Mouse (Mus musculus) brain, embryonic 18.5 days (tissue): ENCODE results near the gene Apba1.

ENCODE experiments used
- DNase-seq: peaks from one replicate; pipeline ENCODE4 v3.0.0-alpha.2; 2012; ENCODE audit warnings: low read depth, low spot score

The Apba1 gene

DNA sequence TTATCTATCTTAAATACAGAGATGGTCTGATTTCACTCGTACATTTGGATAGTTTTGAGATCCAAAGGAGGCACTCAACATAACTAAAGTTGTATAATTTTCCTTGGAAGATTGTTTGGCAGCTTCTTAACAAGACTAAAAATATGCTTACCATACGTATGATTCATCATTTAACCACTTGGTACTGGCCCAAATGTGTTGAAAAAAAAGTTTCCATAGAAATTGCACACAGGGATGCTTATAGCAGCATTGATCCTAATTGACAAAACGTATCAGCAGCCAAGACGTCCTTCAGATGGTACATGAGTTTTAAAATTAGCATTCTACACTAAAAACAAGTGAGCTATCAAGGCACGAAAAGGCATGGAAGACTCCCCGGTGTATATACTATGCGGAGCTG, 108.9 kb downstream of the Apba1 start:
- DNase-seq: no peak

DNA sequence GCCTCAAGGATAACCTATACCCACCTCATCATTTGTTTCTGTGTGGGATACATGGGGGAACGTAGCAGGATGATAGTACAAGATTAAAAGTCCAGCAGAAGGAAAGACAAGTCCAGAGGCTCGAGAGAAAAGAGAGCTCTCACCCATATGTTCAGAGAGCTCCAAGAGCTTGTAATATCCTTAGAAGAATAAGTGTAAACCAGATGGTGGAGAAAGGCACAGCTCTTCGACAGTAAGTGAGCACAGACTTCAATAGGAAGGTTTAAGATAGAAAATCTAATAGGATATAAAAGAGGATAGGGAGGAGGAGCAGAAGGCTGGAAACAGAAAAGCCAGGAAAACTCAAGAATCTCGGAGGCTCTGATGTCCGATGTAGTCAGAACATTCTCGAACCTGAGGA, 115.8 kb downstream of the Apba1 start:
- DNase-seq: no peak

DNA sequence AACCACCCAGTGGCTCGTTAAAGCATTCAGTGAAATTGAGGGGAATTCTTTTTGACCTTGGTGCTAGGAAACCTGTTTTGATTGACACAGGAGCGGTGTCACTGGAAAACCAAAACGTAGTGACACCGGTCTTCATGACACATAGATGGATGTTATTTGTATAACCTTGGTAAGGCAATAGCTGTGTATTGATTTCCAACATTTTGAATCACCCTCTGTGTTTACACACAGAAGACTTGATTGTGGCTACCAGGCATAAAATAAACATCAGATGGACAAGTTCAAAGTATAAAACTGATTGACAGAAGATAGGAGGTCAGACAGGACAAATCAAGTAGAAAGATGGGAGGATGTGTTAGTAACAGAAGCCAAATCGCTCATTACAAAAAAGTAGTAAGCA, 117.1 kb downstream of the Apba1 start:
- DNase-seq: no peak

DNA sequence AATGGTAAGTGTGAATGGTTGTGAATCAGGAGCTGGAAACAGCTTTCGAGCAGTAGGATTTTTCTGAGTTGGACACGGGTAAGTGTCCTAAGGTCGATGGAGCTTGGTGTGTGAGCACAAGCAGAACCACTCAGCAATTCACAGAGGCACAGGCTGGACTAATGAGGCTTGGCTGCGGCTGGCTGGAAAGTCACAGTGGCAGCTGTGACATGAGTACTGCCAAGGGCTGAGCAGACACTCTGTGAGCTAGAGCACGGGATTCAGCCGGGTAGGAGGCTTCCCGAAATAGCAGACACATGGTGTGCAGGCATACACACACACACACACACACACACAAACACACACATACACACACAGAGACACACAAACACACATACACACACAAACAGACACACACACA, 121.2 kb downstream of the Apba1 start:
- DNase-seq: no peak

DNA sequence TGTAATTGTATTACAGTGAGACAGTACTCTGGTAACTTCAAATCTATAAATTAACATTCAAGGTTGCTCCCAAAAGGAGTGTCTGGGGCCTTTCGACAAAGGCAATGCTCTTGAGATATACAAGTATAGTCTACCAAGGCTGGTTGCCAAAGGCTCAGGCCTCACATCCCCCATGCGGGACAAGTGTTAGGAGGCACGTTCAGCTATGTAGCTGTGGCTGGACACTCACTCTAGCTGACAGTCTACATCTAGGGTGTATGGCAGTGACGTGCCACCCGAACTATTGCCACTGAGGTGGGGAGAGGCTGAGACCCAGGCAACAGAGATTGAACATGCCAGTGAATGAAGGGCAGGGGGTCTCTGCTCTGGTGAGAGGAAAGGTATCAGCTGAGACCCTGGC, 127.5 kb downstream of the Apba1 start:
- no peak for DNase-seq

DNA sequence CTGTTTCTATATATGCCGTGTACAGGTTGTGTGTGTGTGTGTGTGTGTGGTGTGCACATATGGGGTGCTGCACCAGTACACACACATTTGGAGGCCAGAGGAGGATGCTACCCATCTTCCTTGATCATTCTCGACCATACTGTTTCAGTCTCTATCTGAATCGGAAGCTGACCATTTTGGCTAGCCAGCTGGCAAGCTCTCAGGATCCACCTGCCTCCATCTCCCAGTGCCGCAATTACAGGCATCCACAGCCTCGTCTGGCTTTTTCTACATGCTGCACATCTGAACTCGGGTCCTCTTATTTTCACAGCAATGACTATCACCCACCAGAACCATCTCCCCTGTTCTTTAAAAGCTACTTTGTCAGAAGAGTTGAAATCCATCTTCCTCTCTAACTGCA, 132.7 kb downstream of the Apba1 start:
- DNase-seq: no peak

DNA sequence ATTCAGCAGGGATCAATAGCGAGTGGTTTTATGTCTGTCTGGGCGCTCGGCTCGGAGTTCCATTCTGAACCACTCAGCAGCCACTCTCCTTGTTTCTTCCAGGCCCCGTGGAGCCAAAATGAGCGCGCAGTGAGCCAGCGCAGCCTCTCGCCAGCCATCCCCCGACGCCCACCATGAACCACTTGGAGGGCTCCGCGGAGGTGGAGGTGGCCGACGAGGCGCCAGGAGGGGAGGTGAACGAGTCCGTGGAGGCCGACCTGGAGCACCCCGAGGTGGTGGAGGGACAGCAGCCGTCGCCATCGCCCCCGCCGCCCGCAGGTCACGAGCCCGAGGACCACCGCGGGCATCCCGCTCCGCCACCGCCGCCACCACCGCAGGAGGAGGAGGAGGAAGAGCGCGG, 133.9 kb downstream of the Apba1 start:
- DNase-seq: no peak

DNA sequence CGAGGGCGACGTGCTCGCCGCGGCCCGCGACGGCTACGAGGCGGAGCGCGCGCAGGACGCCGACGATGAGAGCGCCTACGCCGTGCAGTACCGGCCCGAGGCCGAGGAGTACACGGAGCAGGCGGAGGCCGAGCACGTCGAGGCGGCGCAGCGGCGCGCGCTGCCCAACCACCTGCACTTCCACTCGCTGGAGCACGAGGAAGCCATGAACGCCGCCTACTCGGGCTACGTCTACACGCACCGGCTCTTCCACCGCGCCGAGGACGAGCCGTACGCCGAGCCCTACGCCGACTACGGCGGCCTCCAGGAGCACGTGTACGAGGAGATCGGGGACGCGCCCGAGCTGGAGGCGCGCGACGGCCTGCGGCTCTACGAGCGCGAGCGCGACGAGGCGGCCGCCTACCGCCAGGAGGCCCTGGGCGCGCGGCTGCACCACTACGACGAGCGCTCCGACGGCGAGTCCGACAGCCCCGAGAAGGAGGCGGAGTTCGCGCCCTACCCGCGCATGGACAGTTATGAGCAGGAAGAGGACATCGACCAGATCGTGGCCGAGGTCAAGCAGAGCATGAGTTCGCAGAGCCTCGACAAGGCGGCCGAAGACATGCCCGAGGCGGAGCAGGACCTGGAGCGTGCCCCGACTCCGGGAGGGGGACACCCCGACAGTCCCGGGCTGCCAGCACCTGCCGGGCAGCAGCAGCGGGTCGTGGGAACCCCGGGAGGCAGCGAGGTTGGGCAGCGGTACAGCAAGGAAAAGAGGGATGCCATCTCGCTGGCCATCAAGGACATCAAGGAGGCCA, 134.6 kb downstream of the Apba1 start:
- no peak for DNase-seq

DNA sequence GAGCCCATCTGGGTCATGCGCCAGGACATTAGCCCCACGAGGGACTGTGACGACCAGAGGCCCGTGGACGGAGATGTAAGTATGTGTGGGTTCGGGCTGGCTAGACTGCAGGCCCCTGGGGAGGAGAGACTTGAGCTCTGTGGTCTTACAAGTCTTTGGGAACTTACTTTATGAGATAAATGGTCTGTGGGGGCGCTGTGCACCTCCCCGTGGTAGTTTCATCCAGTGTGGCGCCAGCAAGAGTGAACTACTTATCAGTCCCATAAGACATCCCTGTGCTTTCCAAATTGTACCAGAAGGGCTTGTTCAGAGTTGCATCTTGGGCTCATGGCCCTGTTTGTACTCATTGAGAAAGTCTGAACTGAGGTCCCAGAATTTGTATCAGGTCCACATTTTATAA, 135.3 kb downstream of the Apba1 start:
- DNase-seq: no peak

DNA sequence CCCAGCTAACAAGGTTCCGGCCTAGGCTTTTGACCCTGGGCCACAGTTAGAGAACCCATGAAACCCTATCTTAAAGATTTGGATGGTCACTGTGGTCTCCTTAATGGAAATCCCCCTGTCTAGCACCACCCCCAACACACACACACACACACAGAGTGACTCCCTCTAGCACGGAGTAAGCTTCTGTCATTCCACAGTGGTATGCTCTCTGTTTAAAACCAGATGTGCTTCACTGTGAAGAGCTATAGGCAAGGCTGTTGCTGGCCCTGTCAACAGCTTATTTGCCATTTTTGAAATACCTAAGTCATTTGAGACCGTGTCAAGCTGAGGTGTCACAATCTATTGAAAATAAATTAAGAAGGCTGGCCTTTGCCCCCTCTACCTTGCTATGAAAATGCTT, 136.1 kb downstream of the Apba1 start:
- DNase-seq: no peak

DNA sequence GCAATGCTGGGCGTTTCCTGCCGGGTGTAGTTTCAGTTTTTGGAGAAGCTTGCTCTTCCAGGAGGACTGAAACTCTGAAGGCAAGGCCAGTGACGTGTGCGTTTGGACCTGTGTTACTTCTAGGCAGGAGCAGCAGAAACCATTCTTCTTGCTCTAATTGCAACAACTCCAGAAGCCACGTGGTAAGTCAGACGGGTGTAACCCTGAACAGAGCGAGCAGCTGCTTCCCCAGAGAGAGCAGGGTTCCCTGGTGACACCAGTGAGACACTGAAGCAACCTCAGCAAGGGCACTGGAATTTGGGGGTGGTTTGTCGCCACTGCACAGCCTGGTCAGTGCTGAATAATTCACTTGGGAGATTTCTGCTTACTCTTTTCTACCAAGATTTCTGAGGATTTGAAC, 138.2 kb downstream of the Apba1 start:
- DNase-seq: no peak

DNA sequence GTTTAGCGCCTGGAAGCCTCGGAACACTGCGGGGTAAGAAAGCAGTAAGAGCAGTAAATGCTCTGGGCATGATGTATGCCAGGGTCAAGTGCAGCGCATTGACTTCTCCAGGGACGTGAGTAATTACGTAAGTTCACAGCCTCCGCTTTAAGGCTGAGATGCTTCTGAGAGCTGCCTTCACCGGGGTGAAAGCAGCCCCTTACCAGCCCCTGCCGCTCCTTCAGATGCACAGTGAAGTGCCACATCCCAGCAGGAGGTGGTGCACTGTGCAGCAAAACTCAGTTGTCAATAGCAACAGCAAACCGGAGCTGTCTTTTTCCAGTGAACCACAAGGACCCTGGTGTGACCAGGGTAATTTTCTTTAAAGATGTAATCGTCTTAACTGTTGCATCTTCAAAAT, 139.8 kb downstream of the Apba1 start:
- no peak for DNase-seq

DNA sequence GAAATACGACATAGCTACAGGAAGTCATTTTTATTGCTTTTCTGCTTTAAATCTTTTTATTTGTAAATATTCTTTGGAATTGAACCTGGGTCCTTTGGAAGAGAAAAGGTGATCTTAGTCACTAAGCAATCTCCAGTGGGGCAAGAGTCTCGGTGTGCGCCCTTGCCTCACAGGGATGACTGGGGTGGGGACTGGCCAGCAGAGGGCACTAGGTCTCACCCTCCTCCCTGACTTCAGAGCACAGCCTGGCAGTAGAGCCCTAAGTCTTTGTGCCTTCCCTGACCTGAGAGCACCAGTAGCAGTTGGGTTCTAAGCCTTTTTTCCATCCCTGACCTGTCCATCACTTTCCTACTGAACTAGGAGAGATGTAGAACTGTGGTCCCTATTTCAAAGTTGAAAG, 142.5 kb downstream of the Apba1 start:
- DNase-seq: no peak

DNA sequence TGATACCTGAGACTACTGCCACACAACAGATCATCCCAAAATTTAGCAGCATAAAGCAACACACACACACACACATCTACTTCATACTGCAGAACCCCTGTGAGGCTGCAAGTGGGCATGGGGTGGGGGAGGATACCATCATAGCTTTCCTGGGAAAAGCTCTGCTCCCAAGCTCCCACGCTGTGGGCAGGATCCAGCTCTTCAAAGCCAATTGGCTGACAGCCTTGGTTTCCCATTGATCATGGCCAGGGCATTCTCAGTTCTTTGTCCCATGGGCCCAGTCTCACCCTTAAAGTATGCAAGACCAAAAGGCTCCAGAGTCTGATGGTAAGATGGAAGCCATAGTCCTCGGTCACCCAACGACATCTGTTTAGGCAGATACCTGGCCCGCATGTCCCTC, 143.1 kb downstream of the Apba1 start:
- no peak for DNase-seq

DNA sequence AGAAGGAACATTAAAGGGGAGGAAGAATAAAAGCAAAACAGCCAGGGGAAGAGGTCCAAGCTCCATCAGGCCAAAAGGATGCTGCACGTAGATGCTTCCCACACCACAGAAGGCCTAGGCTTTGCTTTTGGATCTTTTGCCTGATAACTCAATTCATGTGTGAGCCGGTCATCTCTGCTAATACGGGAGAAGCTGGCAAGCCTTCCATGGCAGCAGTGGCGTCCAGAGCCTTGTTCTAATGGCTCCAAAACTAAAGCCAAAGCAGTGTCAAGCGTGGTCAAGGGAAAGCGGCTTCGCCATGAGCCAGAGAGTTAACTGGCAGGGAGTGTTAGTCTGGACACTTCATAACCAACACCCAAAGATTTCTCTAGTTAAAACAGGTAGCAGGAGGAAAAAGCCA, 144.4 kb downstream of the Apba1 start:
- no peak for DNase-seq

DNA sequence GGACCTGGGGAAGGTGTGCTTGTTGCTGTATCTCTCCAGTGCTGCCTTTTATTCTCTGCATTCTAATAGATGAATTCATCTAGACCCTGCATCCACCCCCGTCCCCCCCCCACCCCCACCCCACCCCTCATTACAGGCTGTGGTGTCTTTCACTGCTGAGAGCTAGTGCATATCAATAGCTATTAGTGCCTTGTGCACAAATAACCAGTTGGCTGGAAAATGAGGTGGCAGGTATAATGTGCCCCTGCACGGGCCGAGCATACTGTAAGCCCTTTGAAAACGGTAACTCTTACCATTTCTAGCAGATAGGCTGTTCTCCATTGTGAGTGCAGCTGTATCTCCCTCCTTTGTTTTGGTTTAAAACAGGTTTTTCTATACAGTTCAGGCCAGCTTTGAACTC, 146.2 kb downstream of the Apba1 start:
- DNase-seq: no peak

DNA sequence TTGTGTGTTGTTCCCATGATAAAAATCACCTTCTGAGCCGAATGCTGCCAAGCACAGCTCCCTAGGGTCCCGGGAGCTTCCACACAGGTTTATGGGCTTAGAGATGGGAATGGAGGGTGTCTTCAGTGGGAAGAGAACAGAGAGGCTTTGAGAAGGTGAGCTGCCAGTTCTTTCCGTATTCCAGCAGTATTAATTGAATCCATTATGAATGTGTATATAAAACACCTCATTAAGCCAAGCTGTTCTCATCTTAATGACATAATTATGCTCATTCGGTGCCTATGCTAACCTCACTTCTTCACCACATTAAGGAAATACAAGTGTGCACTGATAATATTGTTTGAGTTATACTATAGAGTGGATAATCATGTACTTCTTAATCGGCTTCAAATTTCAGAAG, 147.1 kb downstream of the Apba1 start:
- no peak for DNase-seq

DNA sequence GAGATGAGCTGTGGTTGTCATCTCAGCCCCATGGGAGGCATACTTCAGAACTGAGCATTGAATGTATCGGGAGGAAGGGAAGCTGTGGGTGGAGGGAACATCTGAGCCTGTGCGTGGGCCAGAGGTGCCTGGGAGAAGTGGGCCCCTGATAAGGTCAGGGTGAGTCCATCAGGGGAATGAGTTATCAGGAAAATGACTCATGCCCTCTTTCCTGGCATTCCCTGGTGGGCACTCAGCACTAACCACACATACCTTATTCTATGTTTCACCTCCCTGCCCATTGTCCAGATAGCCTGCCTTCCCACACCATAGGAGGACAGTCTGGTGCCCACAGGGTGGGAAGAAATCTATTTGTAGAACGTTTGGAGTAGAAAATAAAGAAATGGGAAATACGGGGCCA, 151.7 kb downstream of the Apba1 start:
- DNase-seq: no peak

DNA sequence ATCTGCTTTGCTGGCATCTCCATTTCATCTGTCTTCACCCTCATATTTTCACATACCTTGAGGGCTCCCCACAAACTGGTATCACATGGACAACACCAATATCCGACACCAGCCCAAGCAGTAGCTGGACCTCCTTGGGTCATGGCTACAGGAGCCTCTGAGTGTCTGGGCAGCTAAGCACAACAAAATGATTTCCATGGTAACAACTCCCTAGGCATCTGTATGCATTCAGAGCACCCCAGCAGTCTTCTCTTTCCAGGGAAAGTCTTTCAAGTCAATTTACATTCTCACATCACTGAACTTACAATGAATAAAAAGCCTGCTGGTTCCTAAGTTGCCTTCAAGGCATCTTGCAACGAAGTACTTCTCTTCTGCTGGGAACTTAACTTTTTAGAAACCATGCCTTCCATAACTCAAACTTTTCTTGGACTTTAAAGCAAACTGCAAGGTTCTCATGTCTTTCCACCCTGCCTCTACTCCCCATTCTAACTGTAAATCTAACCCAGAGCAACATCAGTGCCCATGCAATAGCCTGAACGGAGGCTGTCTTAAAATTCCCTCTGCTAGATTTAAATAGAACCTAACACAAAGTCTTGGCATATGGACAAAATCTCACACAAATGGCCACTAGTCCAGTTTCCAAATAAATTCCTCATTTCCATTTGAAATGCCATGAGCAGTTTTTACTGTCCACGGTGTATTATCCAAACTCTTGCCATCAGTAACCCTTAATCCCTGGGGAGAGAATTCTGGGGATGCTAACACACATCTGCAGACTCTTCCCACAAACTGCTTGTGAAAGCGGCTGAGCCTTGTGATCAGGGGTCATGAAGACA, 160.9 kb downstream of the Apba1 start:
- peak; percentile 40 for DNase-seq

DNA sequence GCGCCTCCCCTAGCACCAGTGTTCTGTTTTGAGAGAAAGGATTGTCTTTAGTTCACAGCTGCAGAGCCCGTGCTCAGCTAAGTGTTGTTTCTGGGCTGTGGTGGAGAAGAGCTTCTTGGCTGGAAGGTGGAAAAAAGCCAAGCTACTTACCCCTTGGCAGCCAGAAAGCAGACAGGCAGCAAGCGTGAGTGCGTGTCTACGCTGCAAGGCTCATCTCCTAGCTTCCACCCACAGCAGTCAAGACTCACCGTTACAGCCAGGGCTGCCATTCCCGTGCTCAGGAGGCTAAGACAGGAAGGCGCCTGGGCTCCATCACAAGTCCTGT, 161.5 kb downstream of the Apba1 start:
- no peak for DNase-seq

DNA sequence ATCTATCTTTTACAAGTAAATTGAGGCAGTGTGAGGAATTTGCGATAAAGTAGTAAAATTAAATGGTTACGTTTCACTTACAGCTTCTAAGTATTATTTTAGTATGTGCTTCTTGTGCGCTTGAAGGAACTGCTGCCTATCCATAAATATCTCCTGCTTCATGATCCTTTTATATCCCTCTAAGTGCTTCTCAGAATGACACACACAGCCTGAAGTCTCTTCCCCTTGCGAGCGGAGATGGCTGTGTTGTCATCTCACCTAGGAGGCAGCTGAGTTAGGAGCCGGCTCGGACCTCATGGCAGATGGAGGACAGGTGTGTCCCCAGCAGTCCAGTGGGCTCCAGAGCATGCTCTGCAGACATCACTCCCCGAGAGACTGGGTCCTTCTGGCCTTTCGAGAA, 163.9 kb downstream of the Apba1 start:
- no peak for DNase-seq

DNA sequence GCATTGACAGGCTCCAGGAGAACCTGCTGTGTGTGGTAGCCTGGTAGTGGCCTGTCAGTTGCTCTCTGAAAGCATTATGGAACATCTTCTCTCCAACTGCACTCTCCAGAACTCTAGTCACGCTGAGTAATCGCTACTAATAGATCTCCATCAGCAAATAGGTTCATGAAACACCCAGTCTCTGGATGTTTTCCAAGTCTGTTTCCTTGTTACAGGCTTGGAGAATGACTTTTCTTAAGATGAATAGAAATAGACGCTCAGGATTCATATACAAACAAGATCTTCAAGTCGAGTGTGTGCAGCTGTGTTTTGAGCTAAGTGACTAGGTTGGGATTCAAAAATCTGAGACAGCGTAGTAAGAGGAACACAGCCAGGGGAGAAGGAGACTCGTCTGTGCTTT, 165.4 kb downstream of the Apba1 start:
- no peak for DNase-seq

DNA sequence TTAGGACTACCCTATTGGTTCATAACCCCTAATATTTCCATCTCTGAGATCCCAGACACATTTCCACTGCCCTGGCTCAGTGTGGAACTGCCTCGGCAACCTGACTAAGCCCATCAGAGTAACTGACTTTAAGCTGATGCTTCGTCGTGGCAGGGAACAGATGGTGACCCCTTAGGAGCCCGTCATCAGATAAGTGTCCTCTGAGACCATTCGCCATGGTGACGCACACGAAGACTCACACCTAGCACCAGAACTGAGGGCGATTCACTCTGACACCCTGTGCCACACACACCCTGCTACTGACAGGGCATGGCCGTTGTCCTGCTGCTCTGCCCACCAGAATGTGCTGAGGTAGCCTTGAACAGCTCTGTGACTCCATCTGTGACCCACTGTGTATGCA, 166.1 kb downstream of the Apba1 start:
- no peak for DNase-seq
